Mouse (Mus musculus) liver, embryonic 15.5 days (tissue): ENCODE measurements around the gene Timm8a2. TPM values are rescaled to one million over a fixed set of nuclear protein-coding genes. Genes with fewer than 3 reads are reported as not detected.
"Not testable (repeated sequence)": the region's sequence is repeated elsewhere in the genome, so short reads cannot be mapped to it uniquely, and the experiment has no call there.

ENCODE experiments used
- ATAC-seq: fragments of 200-750 bp; cut with Nextera tagmentation; 2 replicates; pipeline ENCODE4 v1.8.0; 2017; ENCODE audit warnings: moderate number of reproducible peaks, mild to moderate bottlenecking, moderate library complexity; ENCODE audit not compliant: insufficient read depth
- H3K27ac ChIP-seq: fragments of 300-500 bp; sonication (generic); replicated peaks from 2 replicates; pipeline ENCODE4 v1.5.1; 2015; ENCODE audit warnings: mild to moderate bottlenecking, inconsistent platforms
- H3K27me3 ChIP-seq: fragments of 300-500 bp; sonication (generic); 2 replicates; pipeline ENCODE4 v1.6.1; 2015; ENCODE audit warnings: mild to moderate bottlenecking, inconsistent platforms
- H3K36me3 ChIP-seq: fragments of 300-500 bp; sonication (generic); replicated peaks from 2 replicates; pipeline ENCODE4 v1.6.1; 2015; ENCODE audit warnings: moderate library complexity, mild to moderate bottlenecking, inconsistent platforms
- H3K4me1 ChIP-seq: fragments of 300-500 bp; sonication (generic); replicated peaks from 2 replicates; pipeline ENCODE4 v1.6.1; 2015; ENCODE audit warnings: inconsistent platforms
- H3K4me2 ChIP-seq: fragments of 300-500 bp; sonication (generic); 2 replicates; pipeline ENCODE4 v1.6.1; 2015; ENCODE audit warnings: moderate library complexity, mild to moderate bottlenecking, inconsistent platforms
- H3K4me3 ChIP-seq: fragments of 300-500 bp; sonication (generic); replicated peaks from 2 replicates; pipeline ENCODE4 v1.5.1; 2015; ENCODE audit warnings: mild to moderate bottlenecking, inconsistent platforms
- H3K9ac ChIP-seq: fragments of 300-500 bp; sonication (generic); 2 replicates; pipeline ENCODE4 v1.6.1; 2015; ENCODE audit warnings: moderate library complexity, mild to moderate bottlenecking, inconsistent platforms
- H3K9me3 ChIP-seq: fragments of 300-500 bp; sonication (generic); replicated peaks from 2 replicates; pipeline ENCODE4 v1.6.1; 2016; ENCODE audit warnings: inconsistent platforms
- WGBS: fragments of 180-500 bp; shearing (Covaris S2); methylation state at CpG from one replicate; pipeline ENCODE4 v1.1.7; 2015; ENCODE audit warnings: mixed read lengths; ENCODE audit not compliant: insufficient replicate concordance; 5-methylcytosine and 5-hydroxymethylcytosine counted together
- polyA plus RNA-seq: library from polyadenylated mRNA; unstranded; fragments of >200 nt; fragmentation: Nextera tagmentation; extraction: Ambion mirVana; gene quantifications from 2 replicates; pipeline ENCODE4 v1.2.1, GENCODE M21; 2015

Timm8a2 gene
- polyA plus RNA-seq, 1 experiment from 2014 or later, result not detected

- WGBS, result 2% methylated on average over 3 of the region's 3 CpGs
- Histone ChIP-seq H3K4me1 (peaks cover 15% of the 10 kb centered on the region), H3K27ac (no peak overlapping the region), H3K9ac (no peak overlapping the region), H3K4me3 (no peak overlapping the region), H3K9me3 (no peaks in the 10 kb centered on the region), H3K27me3 (no peaks in the 10 kb centered on the region), H3K36me3 (no peaks in the 10 kb centered on the region), H3K4me2 (no peak overlapping the region)
- no peak for ATAC-seq
Measured at GRCm38 (mm10) chr14:122060642-122061041, 26.2 kb downstream of the Timm8a2 start.

- no peaks in the 10 kb centered on the region for H3K9me3 ChIP-seq
- no peak for ATAC-seq
- peaks cover 15% of the 10 kb centered on the region for H3K4me1 ChIP-seq
- H3K9ac ChIP-seq, result no peak overlapping the region
- 77% methylated on average over 6 of the region's 6 CpGs for WGBS
- H3K4me3 ChIP-seq, result no peak overlapping the region
- no peak overlapping the region for H3K4me2 ChIP-seq
- H3K27me3 ChIP-seq, result no peaks in the 10 kb centered on the region
- H3K36me3 ChIP-seq, result no peaks in the 10 kb centered on the region
- no peak overlapping the region for H3K27ac ChIP-seq
Measured at GRCm38 (mm10) chr14:122061376-122061775, 26.9 kb downstream of the Timm8a2 start.

DNA sequence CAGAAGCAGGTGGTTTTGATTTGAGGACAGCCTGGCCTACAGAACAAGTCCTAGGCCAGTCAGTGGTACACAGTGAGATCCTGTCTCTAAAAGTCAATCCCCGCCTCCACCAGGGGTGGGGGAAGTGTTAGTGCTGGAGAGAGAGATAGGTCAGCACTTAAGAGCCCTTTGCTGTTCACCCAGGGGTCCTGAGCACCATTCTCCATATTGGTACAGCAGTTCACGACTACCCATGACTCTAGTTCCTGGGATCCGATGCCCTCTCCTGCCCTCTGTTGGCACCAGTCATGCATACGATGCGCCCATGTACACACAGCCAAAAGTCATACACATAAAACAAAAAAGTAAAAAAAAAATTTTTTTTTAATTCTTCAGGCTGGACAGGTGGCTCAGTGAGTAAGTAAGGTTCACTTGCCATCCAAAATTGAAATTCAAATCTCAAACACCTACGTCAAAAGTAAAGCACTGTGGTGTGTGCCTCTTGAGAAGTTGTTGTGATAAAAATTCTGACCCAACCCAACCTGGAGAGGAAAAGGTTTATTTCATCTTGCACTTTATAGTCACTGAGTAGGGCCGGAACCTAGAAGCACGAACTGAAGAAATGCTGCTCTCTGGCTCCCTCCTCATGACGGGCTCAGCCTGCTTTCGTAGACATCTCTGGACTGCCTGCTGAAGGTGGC lies 28.1 kb downstream of the Timm8a2 start:
- Histone ChIP-seq H3K27me3 (no peaks in the 10 kb centered on the region), H3K4me1 (peaks cover 7% of the 10 kb centered on the region), H3K27ac (no peak overlapping the region), H3K36me3 (no peaks in the 10 kb centered on the region), H3K9me3 (no peaks in the 10 kb centered on the region), H3K9ac (no peak overlapping the region), H3K4me2 (no peak overlapping the region), H3K4me3 (no peak overlapping the region)
- WGBS, result 63% methylated on average over 10 of the region's 10 CpGs
- no peak for ATAC-seq

DNA sequence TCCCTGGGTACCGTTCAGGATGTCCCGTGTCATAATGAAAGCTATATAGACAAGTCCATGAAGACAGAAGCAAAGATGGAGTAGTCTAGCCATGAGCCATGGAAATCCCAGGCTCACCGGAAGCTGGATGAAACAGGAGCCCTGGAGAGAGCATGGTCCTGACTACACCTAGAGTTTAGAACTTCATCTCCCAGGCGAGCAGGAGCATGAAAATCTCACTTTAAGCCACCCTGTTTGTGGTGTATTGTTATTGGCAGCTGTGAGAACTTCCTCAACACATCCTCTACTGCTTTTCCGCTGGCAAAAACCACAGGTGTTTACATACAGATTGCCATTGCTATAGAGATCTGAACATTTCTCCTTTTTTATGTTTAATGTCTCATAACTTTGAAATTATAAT lies 29.1 kb downstream of the Timm8a2 start:
- no peak overlapping the region for H3K4me3 ChIP-seq
- 38% methylated on average over 5 of the region's 5 CpGs for WGBS
- H3K27me3 ChIP-seq, result no peaks in the 10 kb centered on the region
- H3K9ac ChIP-seq, result no peak overlapping the region
- no peak overlapping the region for H3K27ac ChIP-seq
- H3K36me3 ChIP-seq, result no peaks in the 10 kb centered on the region
- H3K4me2 ChIP-seq, result no peak overlapping the region
- ATAC-seq, result no peak
- H3K9me3 ChIP-seq, result no peaks in the 10 kb centered on the region
- H3K4me1 ChIP-seq, result peaks cover 9% of the 10 kb centered on the region

GRCm38 (mm10) chr14:122064519-122064918 lies 30.0 kb downstream of the Timm8a2 start:
- WGBS, result 1% methylated on average over 2 of the region's 2 CpGs
- Histone ChIP-seq H3K4me3 (no peak overlapping the region), H3K36me3 (no peaks in the 10 kb centered on the region), H3K4me2 (no peak overlapping the region), H3K4me1 (peaks cover 17% of the 10 kb centered on the region), H3K27ac (no peak overlapping the region), H3K9me3 (no peaks in the 10 kb centered on the region), H3K9ac (no peak overlapping the region), H3K27me3 (no peaks in the 10 kb centered on the region)
- ATAC-seq, result no peak

DNA sequence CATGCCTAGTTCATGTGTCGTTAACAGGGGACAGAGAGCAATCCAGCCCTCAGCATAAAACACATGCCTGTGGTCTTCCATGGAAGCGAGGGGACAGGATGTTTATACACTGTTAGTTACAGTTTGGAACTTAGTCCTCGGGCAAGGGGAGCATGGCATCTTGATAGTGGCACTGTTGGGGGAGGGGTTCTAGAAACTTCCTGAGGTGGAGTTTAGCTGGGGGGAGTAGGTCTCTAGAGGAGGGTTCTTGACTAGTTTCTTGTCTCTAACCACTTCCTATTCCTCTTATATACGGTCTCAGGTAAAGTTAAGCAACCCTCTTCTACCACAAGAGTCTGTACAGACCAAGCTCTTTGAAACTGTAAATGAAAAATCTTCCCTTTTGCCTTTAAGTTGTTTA lies 31.8 kb downstream of the Timm8a2 start:
- no peak overlapping the region for H3K4me2 ChIP-seq
- H3K27ac ChIP-seq, result no peak overlapping the region
- WGBS, result 34% methylated on average over 4 of the region's 4 CpGs

GRCm38 (mm10) chr14:122068036-122068435 lies 33.6 kb downstream of the Timm8a2 start:
- not testable (repeated sequence) for H3K4me2 ChIP-seq, H3K27ac ChIP-seq, ATAC-seq, H3K9me3 ChIP-seq, H3K27me3 ChIP-seq, H3K36me3 ChIP-seq, H3K4me3 ChIP-seq, H3K9ac ChIP-seq
- 35% methylated on average over 3 of the region's 3 CpGs for WGBS
- peaks cover 15% of the 10 kb centered on the region for H3K4me1 ChIP-seq

More for the DNA sequence above, 31.8 kb downstream of the Timm8a2 start:
- H3K4me1 ChIP-seq, result peaks cover 15% of the 10 kb centered on the region
- H3K36me3 ChIP-seq, result no peaks in the 10 kb centered on the region
- no peaks in the 10 kb centered on the region for H3K9me3 ChIP-seq
- no peaks in the 10 kb centered on the region for H3K27me3 ChIP-seq
- no peak overlapping the region for H3K9ac ChIP-seq
- ATAC-seq, result no peak
- H3K4me3 ChIP-seq, result no peak overlapping the region

- peaks cover 15% of the 10 kb centered on the region for H3K4me1 ChIP-seq
- H3K27ac ChIP-seq, result no peak overlapping the region
- H3K9ac ChIP-seq, result no peak overlapping the region
- ATAC-seq, result no peak
- H3K4me3 ChIP-seq, result no peak overlapping the region
- no peak overlapping the region for H3K4me2 ChIP-seq
- no peaks in the 10 kb centered on the region for H3K36me3 ChIP-seq
- WGBS, result 37% methylated on average over 11 of the region's 11 CpGs
- H3K27me3 ChIP-seq, result no peaks in the 10 kb centered on the region
- no peaks in the 10 kb centered on the region for H3K9me3 ChIP-seq
Measured at GRCm38 (mm10) chr14:122068801-122069695, 34.6 kb downstream of the Timm8a2 start.

- no peak overlapping the region for H3K27ac ChIP-seq
- no peak for ATAC-seq
Measured at GRCm38 (mm10) chr14:122069948-122070347, 35.5 kb downstream of the Timm8a2 start.

DNA sequence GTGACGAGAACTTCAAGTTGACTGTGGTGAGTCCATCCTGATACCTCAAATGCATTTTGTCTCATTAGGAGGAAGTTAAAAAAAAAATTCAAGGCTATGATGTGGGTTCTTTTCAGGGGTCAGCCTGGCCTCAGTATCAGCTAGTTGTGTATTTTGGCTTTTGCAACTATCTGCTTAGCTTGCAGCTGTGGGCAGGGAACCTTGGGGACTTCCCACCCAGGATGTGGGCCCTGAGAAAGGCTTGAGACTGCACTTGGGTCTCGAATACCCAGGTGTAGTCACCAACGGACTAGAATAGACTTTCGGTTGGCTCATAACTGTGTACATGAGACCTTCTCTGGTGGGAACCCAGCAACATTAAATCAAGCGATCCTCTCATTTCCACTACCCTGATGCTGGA lies 38.9 kb downstream of the Timm8a2 start:
- no peaks in the 10 kb centered on the region for H3K9me3 ChIP-seq
- no peaks in the 10 kb centered on the region for H3K36me3 ChIP-seq
- WGBS, result 64% methylated on average over 5 of the region's 5 CpGs
- no peak overlapping the region for H3K4me3 ChIP-seq
- peaks cover 9% of the 10 kb centered on the region for H3K4me1 ChIP-seq
- no peaks in the 10 kb centered on the region for H3K27me3 ChIP-seq
- ATAC-seq, result no peak
- H3K27ac ChIP-seq, result no peak overlapping the region
- H3K4me2 ChIP-seq, result no peak overlapping the region
- no peak overlapping the region for H3K9ac ChIP-seq

More at GRCm38 (mm10) chr14:122069948-122070347, 35.5 kb downstream of the Timm8a2 start:
- no peaks in the 10 kb centered on the region for H3K27me3 ChIP-seq
- no peak overlapping the region for H3K4me2 ChIP-seq
- H3K4me1 ChIP-seq, result peaks cover 15% of the 10 kb centered on the region
- H3K9ac ChIP-seq, result no peak overlapping the region
- 48% methylated on average over 3 of the region's 3 CpGs for WGBS
- no peak overlapping the region for H3K4me3 ChIP-seq
- no peaks in the 10 kb centered on the region for H3K9me3 ChIP-seq
- no peaks in the 10 kb centered on the region for H3K36me3 ChIP-seq

- no peaks in the 10 kb centered on the region for H3K27me3 ChIP-seq
- H3K4me2 ChIP-seq, result no peak overlapping the region
- no peak overlapping the region for H3K27ac ChIP-seq
- no peak for ATAC-seq
- H3K9me3 ChIP-seq, result no peaks in the 10 kb centered on the region
- H3K4me1 ChIP-seq, result no peaks in the 10 kb centered on the region; the same call in none of the 2 replicates
- WGBS, result 71% methylated on average over 10 of the region's 10 CpGs
- no peak overlapping the region for H3K4me3 ChIP-seq
- H3K9ac ChIP-seq, result no peak overlapping the region
- no peaks in the 10 kb centered on the region for H3K36me3 ChIP-seq
Measured at GRCm38 (mm10) chr14:122074360-122074759, 39.9 kb downstream of the Timm8a2 start.
